Mouse (Mus musculus) yolk sac, embryonic 10.5 days (tissue): Measurements from ENCODE around the gene Jam3.

ENCODE experiments used
- DNase-seq: peaks from one replicate; pipeline ENCODE4 v3.0.0-alpha.2; 2017; ENCODE audit warnings: low spot score

The Jam3 gene

DNA sequence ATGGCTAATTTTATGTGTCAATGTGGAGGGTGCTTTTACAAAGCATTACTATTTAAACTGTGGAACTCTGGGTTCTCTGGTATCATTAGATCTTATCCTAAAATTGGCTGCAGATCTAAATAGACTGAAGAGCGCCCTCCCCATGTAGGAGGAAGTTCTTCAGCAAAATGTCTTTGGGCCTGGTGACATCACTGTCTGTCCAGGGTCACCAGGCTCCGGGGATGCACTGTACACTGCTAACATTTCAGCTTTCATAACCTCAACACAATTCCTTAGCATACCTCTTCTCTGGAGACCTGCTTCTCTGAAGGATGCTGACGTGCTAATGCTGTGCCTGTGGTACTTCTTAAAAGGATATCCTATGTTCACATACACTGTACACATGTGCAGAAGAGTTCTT lies 43.5 kb downstream of the Jam3 start:
- DNase-seq, result no peak

DNA sequence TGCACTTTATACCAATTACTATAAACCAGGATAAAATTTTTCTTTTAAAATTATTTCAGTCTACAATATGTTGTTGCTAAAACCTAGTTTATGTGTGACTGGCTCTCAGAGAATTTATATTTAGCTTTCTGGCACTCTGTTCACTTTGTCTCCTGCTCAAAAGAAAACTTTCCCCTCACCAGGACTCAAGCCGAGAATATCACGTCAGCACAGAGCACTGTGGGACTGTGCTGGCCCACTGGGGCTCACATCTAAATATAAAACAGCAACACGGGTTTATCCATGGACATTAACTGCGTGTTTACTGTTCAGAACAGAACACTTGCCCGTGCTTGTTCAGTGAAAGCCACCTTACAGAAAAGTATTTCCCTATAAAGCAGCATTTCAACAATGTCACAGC lies 44.5 kb downstream of the Jam3 start:
- DNase-seq, result no peak

DNA sequence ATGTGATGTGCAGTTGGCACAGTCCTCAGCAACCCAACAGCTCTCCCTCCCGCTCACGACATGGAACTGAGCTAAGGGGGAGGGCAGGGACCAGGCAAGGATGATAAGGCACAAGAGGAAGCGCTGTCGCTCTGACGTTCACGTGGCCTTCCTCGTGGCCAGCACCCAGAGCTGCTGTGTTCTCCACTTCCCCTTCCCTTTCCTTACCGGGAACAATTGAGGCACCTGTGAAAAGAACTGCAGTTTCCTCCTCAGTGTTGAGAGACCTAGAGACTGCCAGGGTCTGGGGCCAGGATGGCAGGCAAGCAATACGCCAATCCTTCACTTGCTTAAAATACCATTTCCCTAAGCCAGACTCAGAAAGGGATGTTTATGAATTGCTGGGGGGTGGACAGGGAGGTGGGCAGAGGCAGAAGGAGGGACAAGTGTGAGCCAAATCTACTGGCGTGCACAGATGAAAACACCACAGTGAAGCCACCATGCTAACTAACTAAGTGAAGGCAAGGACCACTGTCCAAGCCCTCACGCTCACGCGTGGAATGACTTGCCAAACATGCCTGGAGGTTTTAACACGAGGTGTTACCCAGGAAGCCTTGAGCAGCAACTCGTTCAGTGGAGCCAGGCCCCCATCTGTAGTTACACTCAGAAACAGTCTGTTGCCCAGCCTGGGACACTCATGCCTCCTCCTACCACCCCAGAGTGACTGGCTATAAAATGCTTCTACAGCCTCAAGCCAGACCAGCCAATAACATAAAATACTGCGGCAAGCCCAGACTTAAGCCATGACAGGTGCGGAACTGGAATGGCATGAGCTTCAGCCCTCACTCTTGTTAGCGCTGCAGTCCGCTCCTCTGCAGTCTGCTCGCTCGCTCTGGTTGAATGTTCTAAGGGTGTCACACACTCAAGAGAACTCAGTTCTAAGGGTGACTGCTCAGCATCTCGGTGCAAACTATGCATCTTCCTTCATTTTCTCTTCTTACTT lies 45.4 kb downstream of the Jam3 start:
- DNase-seq, result peak; percentile 11

DNA sequence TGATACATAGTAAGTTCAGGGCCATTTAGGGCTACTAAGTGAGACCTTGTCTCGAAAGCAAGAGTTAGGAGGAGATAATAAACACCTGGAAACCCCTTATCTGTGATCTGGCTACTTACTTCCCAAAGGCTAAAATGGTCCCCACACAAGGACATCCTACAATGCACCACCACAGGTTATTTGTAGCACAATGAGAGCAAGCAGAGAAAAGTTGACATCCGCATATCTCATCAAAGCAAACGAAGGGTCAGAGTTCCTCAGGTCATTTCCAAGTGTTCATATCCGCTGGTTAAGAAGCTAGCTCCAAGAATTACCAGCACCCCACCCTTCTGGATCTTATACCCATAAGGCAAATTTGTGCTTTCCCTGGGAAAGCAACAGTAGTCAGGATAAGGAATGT lies 46.8 kb downstream of the Jam3 start:
- no peak for DNase-seq

DNA sequence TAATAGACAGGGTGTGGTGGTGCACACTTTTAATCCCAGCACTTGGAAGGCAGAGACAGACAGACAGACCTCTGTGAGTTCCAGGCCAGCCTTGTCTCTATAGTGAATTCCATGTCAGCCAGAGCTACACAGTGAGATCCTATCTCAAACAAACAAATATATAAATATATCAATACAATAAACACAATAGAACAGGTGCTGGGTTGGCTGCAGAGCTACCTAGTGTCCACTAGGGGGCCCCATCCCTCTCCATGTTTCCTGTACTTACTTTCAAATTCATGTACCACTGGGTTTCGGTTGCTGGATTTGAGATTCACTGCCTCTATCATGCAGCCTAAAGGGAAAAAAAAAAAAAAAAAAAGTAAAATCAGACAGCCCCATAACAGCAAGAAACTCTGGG lies 49.1 kb downstream of the Jam3 start:
- DNase-seq, result no peak

DNA sequence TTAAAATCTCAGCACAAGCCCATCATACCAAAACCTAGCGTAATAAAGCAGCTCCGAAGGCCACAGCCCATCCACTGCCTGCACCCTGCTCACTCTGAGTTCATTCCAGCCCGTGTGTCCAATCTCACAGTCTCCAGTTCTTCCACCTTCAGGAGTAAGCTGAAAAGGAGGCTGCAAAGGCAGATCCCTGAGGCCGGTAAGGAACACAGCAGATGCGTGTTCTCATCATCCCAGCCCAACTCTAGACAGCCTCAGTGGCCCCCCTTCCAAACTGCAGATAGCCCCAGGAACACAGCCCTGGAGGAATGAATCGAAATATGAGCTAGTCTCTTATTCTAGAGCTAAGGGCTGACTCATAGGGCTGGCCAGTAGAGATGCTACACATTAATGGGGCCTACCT lies 53.8 kb downstream of the Jam3 start:
- no peak for DNase-seq

DNA sequence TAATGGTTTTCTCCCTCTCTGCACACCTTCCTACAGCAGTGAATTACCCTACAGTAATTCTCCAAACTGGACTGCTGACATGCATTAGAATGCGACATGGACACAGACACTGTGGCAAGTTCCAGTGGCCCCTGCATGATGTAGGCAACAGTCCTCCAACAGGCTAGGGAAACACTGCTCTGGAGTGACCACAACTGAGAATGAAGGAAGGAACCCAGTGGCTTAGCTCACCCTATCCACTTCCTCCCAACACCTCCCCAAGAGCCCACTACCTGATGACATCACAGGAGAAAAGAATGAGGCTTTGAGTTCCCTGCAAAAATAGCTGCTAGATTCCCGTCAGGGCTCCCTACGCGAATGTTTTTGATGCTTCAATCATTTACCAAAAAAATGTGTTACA lies 55.7 kb downstream of the Jam3 start:
- DNase-seq, result no peak

DNA sequence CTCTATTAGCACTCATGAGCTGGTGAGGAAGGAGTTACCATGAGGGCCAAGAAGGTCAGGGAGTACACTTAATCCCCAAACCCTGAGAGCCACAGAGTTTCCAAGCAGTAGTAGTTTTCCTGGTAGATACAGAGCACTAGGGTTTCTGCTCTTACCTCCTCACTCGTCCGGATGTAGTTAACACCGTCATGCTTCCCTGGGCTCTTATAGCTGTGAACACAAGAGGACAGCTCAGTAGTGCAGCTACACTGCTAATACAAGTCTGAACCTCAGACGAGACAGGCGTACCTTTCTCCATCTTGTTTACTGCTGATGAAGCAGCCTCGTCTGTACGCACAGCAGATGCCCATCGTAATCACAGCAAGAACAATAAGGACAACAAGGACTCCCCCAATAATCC lies 56.7 kb downstream of the Jam3 start:
- DNase-seq, result no peak

DNA sequence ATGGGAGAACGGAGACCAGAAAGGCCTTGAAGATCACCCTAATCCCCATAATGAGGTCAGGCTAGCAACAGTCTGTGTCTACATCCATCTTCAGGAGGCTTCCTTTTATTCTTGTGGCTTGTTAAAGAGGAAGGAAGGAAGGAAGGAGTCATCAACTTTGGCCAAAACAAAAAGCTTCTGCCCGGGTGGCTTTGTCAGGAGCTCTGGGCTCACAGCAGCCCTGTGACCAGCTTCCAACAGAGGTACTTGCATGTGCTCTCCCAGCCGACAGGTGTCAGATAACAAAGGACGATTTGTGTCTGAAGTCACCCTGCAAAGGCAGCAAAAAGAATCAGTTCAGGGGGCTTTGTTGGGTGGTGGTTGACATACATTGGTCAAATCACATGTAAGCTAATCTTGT lies 57.1 kb downstream of the Jam3 start:
- no peak for DNase-seq

DNA sequence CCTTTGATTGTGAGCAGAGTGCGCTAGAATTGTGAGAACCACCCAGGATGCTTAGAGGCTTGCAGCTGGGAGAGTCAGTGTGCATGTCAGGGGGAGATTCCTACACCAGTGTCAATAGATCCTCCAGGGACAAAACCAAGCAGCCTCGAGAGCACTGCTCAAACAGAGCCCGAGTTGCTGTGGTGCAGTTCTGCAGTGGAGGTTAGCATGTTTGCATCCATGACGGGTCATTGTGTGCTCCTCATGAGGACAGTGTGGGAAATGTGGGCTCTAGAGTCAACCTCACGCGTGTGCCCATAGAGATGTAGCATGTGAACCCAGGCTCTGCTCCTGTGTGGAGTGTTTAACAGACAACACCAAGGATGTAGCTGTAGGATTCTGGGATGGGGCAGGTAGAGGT lies 62.3 kb downstream of the Jam3 start:
- no peak for DNase-seq

DNA sequence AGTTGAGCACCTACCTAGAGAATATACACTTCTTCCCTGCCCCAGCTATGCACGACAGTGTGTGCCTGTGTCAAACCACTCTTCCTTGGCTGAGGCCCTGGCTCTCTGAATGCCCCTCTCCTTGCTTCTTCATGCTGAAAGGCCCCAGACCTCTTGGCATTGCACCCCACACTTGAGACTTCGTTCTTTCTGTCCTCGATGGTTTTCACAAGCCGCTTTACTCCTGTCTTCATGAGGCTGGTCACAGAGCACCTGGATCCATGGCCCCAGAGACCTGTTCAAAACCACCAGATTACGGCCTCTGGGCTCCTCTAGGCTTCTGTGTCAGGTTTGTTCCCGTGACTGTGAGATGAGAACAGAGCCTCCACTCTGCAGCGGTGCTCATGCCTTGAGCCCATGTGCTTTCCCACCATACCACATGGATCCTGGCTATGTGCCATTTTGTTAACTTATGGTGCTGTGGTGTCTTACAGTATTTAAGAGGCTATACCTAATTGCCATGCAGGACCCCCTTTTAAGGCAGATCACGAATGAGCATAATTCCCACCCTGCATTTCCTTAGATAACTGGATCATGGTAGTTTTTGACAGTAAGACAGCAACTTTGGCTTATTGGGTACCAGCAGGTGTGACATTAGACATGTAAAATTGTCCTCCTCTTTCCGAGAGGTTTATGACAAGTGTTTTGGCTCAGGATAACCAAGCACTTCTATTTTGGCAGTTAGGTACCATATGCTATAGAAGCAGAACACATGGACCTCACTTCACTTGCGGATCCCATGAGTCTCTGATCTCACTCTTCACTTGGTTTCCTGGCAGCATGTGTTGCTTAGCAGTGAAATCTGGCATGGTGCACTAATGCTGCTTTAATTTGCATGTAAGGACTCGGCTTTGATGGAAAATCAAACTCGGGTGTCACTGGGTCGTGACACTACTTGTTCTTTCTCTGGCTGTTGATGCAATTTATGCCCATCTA lies 64.1 kb downstream of the Jam3 start:
- DNase-seq, result no peak

DNA sequence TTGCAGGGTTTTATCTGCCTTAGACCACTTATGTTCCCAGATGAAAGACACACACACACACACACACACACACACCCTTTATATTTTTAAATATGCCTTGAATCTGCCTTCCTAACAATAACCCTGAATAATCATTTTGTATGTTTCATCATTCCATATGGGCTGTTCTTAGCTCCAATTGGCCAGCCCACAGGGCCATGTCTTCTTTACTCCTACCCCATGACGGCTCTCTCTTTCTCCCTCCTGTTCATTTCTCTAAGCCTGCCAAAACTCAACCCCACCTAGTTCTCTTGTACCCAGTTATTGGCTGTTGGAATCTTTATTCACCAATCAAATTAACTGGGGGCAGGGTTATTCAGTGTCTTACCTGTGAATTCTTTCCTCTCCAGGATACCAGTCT lies 65.1 kb downstream of the Jam3 start:
- DNase-seq, result no peak

DNA sequence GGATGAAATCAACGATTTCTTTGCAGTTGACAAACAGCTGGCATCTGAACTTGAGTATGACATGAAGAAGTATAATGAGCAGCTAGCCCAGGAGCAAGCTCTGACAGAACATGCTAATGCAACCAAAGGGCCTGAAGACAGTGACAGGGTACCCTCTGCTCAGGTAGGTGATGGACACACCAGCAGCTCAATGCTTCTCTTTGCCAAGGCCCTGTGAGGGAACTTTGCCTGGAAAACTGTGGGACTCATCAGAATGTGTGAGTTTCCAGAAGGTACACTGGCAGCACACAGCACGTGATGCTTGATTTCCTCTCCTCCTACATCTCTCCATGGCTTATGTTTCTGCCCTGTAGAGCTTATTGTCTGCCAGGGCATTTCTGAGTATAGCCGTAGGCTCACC lies 67.8 kb downstream of the Jam3 start:
- no peak for DNase-seq

DNA sequence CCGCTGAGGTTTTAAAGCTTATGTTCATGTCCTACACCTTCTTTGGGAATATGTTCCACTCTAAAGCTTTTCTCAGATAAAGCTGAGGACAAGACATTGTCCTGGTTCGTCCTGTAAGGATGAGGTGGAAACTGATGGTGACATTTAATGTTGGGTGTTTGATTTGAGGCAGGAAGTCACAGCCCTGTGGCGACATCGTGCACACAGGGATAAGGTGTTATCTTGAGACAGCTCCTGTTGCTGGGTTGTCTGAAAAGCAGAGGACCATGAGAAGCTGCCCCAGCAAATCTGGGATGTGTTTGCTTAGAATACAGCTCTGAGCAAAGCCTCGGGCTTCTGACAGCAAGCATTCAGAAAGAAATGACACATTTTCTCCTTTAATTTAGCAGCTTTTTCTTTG lies 69.0 kb downstream of the Jam3 start:
- DNase-seq, result no peak

DNA sequence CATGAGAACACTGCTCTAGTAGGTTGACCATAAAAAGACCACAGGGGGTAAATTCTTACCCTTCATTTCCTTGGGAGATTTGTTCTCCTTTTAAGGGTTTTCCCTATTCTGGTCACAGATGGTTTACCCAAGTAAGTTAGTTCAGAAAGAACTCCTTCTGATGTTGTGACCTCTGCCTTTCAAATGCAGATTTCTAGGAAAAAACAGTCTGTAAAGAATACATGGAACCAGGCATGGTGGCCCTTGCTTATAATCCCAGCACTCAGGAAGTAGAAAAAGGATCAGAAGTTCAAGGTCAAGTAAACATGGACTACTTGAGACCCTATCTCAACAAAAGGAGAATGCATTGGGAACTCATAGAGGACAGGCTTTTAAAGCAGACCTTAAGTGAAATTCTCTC lies 79.4 kb downstream of the Jam3 start:
- no peak for DNase-seq

DNA sequence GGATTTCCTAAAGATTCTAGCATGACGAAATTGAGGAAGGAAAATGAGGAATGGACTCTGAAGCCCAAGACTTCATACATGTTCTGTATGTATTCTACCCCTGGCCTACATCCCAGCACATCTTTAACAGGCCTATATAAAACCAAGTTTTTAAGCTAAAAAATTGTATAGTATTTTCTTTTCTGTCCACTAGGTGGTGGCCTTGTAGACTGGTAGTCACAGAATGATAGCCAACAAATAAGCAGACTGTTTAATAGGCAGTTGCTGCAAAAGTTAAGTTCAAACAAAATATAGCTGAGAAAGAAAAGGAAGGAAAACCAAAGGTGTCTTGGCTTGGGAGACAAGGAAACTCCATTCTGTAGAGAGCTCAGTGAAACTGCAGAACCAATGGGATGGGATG lies 80.5 kb downstream of the Jam3 start:
- DNase-seq, result no peak

DNA sequence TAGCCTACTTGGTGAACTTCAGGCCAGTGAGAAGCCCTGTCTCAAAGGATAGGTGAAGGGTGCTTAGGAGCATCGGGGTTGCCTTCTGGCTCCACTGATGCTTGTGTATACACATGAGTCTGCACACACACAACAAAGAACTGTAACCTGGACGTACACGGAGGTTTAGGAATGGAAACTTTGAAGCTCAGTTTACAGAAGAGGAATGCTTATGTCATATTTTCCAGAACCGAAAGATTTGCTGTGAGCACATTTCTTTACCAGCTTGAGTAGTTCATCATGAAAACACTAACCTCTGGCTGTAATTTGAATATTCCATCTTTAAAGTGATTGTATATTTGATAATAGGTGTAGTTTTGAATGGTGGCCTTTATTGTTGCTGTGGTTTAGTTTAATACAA lies 84.3 kb downstream of the Jam3 start:
- no peak for DNase-seq

DNA sequence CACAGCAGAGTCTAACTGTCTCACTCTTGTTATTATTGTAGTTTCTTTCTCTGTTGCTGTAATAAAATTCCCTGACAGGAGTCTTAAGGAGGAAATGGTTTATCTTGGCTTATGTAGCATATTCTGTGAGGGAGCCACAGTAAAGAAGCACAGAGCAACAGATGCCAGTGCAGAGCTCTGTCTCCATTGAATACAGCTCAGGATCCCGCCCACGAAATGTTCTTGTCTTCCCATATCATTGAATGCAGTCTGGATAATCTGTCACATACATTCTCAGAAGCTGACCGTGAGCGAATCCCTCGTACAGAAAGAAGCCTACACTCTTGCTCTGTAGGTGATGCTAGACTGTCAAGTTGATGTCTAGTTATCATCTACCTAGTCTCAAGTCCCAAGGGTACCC lies 96.9 kb downstream of the Jam3 start:
- DNase-seq, result no peak

DNA sequence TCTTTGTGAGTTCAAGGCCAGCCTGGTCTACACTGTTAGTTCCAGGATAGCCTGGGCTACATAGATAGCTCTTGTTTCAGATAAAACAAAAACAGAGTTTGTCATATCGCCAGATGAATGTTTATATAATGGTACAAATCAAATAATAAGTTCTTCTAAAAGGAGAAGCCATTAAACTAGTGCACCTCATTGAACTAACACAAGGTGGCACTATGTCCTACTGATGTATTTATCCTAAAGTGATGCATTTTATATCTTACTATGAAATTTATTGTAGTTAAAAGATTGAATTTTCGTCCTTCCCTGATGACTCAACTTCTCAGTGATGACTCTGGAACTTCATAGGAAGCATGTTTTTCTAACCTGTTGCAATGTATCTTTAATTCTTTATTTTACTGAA lies 105.7 kb downstream of the Jam3 start:
- no peak for DNase-seq
